Mouse (Mus musculus): ENCODE data around the gene Polrmt. TPM values are rescaled to one million over a fixed set of nuclear protein-coding genes. Genes with fewer than 3 reads are reported as not detected.

Gene Polrmt
- 53.4 and 66.9 TPM in 2 replicates for polyA plus RNA-seq (2012; rRNA removed; ENCODE audit: low replicate concordance)

DNA sequence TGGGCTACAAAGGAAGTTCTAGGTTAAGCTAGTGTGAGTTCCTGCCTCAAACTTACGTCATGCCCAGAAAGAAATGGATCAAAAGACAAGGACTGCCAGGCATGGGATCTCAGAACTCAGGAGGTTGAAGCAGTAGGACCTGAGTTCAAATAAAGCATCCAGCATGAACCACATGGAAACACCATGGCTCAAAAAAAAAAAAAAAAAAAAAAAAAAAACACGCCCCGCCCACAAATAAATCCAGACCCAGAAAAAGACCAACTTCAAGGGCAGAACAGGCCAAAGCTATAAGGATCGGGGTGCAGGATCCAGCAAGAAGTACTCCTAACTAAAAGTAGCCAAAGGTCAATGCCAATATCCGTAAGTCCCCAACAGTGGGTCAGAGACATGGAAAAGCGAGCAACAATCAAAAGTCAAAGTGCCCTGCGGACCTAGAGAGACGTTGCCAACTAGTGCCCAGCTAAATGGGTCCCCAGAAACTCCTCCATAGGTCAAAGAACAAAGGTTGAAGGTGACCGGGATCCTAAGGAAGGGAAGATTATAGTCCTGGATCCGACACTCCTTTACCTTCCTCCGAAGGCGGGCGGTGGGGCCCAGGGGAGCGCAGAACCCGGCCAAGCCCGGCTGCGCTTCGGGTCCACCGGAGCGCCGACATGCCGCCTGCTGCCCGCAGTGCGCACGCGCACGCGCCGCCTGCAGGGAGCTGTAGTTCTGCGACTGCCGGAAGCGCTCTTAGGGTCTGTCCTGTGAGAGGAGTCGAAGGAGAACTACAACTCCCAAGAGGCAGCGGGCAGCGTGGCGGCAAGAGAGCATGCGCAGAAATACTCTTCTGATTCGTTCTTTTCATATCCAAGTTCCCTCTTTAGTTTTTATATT is at the start of gene Polrmt:
Polrmt (minus strand) TSS at position 684 of the 876 bp plus-strand sequence.

DNA sequence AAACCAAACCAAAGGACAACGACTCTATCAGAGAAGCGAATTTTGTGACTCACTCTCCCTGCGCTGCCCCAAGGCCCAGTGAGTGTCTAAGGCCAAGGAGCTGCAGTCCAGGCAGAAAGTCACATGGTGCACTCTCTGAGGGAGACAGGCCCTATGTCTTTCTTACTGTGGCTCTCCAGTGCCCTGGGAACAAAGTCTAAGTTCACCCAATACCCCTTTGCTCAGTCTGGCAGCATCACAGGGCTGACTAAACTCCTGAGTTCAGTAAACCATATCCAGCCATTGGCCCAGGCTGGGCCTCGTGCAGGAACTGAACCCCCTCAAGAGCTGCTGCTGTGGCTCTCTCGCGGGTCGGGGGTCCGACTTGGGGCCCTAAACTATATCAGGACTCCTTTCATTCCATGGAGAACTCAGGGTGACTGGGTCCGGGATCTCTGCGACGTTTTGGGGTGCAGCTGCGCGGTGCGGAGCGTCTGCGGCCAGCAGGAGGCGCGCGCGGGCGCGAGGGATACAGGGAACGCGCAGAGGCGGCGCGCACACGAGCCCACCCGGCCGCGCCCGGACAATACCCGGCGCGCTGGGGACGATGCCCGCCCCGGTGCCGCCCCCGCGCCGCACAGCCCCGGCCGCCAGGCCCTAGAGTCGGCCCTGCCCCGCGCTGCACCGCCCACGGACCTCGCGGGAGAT is 46.8 kb upstream of the Polrmt start, which contains the start of gene Palm:
Palm (plus strand) TSS at position 522 of the 687 bp plus-strand sequence.

DNA sequence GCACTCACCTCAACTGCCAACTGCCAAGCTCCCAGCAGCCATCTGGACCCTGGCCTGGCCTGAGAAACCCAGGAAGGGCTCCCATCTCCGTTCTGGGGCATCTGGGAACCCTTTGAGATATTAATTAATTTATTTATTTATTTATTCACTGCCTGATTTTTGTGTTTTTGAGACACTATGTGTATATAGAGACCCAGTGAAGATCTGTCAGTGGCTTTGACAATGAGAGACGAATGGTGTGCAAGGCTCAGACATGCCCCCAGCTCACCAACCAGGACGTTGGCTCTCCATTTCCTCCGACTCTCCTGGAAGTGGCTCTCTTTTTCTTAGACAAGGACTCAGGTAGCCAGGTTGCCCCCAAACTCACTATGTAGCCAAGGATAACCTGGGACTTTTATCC is 44.5 kb upstream of the Polrmt start, which contains the start of gene Prss57:
Prss57 (minus strand) TSS at position 101 of the 400 bp plus-strand sequence.

DNA sequence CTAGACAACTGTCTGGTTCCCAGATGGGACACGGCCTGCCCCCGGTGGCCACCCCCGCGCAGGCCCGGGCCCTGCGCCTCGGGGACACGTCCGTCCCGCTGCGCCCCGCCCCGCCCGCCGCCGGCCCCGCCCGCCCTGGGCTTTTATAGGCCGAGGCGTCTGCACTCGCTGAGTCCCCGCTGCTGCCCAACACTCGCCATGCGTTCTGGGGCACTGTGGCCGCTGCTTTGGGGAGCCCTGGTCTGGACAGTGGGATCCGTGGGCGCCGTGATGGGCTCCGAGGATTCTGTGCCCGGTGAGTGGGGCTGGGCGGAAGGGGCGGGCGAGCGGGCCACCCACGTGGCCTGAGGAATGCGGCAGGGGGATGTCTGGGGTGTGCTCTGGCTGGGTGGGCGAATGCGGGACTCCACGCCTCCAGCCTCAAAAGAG is 30.7 kb upstream of the Polrmt start, which contains the start of gene Fstl3:
Fstl3 (plus strand) TSS at position 170 of the 429 bp plus-strand sequence.

DNA sequence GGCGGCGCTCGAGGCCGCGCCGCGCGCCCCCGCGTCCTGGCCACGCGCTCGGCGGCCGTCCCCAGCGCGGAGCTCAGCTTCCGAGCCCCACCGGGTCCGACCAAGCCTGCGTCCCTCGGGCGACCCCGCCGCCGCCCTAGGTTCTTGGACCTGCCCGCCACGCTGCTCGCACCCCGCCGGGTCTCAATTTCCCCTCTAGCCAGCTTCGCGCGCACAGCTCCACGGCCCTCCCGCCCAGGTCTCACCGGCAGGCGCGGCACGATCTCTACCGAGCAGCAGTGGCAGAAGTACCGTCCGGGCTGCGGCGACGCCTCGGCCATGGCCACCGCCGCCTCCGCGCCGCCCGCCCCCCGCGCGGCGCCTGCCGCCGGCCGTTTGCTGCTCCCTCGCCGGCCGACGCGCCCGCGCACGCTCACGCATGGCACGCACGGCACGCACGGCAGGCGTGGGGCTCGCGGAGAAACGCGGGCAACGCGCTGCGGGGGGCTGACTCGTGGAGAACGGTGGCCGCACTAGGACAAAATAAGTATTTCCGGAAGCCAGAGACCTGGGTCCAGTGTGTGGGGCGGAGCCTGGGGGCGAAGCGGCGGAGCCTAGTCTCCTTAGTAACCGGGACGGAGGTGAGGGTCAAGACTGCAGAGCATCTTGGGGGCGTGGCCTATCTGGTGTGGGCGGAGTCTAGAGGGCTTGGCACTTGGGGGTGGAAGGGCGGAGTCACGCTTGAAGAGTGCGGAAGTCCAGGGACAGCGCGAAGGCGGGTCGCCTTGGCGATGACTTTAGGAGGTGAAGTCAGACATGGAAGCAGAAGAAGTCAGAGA is 20.3 kb upstream of the Polrmt start, which contains the start of gene Rnf126:
Rnf126 (minus strand) TSS at position 445 of the 818 bp plus-strand sequence.

DNA sequence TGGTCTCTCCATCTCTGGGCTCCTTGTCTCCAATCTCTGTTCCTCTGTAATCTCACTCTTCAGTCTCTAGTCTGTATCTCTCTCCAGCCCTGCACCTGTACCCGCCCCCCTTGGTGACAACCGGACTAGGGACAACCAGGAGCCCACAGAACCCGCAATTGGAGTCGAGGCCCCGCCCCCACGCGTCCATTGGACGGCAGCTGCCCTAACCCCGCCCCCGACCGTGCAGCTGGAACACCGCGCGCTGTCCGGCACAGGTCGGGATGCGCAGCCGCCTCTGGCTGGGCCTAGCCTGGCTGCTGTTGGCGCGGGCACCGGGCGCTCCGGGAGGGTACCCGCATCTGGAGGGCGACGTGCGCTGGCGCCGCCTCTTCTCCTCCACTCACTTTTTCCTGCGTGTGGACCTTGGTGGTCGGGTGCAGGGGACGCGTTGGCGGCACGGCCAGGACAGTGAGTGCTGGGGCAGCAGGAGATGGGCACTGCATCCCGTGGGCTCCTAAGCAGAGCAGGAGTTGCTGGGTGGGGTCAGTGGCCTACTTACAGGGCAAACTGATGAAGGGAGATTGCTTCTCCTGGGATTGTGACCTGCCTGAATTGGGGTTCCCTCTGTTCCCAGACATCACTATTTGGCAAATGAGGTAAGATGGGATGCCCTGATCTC is 8.6 kb upstream of the Polrmt start, which contains the start of gene Fgf22:
Fgf22 (plus strand) TSS at position 221 of the 661 bp plus-strand sequence.

DNA sequence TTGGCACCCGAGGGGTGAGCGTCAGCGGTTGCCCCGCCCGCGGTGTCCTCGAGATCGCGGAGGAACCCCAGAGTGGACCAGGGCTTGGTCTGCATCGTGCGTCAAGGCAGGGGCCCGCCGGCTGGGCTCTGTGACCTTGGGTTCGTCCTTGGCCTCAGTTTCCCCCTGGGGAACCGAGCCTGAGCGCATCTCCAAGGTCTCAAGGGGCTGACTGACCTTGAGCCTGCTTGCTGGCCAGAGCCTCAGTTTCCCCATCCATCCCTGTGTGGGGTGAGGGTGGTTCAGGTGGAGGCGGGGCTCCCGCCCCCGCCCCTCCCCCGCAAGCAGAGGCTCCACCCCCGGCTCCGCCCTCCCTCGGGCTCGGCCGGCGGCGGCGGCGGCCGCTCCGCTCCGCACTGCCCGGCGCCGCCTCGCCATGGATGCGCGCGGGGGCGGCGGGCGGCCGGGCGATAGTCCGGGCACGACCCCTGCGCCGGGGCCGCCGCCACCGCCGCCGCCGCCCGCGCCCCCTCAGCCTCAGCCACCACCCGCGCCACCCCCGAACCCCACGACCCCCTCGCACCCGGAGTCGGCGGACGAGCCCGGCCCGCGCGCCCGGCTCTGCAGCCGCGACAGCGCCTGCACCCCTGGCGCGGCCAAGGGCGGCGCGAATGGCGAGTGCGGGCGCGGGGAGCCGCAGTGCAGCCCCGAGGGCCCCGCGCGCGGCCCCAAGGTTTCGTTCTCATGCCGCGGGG is 30.0 kb downstream of the Polrmt start, which contains the start of gene Hcn2:
Hcn2 (plus strand) TSS at position 381 of the 734 bp plus-strand sequence.

DNA sequence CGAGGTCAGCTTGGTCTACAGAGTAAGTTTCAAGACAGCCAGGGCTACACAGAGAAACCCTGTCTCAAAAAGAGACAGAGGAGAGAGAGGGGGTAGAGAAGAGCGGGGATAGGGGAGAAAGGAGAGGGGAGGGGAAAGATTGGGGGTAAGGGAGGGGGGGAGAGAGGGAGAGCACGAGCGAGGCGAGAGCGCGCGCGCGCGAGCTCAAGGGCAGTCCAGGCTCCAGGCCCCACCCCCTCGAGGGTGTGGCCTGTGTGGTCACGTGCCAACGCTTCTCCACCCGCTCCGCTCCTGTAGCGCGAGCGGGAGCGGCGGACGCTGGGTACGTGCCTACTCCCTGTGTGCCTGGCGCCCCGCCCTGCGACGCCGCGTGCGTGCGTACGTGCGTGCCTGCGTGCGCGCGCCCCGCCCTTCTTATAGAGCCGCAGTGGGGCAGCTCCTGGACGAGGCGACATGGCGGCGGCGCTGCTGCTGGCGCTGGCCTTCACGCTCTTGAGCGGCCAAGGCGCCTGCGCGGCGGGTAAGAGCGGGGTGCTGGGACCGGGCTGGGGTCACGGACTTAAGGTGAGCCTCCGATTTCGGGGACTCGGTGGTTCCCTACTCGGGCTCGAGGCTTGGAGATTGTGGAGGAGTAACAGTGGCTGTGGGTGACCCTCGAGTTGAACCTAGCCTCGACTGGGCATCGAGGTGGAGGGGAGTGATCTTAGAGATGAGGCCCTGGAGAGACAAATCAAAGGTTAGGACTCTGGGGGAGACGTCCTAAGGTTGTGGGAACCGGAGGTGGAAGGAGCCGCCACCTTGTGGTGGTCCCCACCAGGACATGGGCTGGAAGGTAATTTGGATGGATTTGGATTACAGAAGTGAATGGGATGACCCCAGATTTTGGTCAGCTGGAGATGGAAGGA is 42.1 kb downstream of the Polrmt start, which contains the start of gene Bsg:
Bsg (plus strand) TSS at position 427 of the 905 bp plus-strand sequence.

DNA sequence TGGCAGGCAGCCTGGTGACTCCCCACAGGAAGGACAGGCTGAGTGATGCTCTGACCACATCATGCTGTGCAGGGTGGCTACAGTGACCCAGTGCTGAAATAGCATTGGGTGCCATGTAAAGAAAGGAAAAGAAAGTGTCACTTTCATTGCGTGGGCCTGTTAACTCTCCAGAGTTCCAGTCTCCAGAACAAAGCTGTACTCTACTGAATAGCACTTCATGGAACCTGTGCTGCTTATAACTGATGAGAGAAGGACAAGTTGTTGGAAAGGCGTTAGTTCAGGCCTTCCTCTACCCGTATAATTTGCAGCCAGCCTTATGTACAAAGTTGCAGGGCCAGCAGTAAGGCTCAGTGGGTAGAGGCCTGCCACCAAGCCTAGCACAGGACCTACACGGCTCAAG is 57.7 kb downstream of the Polrmt start, which contains the start of gene Gzmm:
Gzmm (plus strand) TSS at position 301 of the 400 bp plus-strand sequence.

Other genes starting within 250 kb of the Polrmt start
- 24.3 and 42.8 TPM in 2 replicates for gene Plpp2, start 212.8 kb downstream of the Polrmt start, polyA plus RNA-seq (2012; rRNA removed; ENCODE audit: low replicate concordance)
- gene Mier2, start 191.4 kb downstream of the Polrmt start, polyA plus RNA-seq (2012; rRNA removed; ENCODE audit: low replicate concordance), result 50.2 and 106 TPM in 2 replicates
- gene Theg, start 159.2 kb downstream of the Polrmt start, polyA plus RNA-seq (2012; rRNA removed; ENCODE audit: low replicate concordance), result not detected in 2 replicates
- 0.11 and 0.67 TPM in 2 replicates for gene C2cd4c, start 132.6 kb downstream of the Polrmt start, polyA plus RNA-seq (2012; rRNA removed; ENCODE audit: low replicate concordance)
- gene Shc2, start 108.7 kb downstream of the Polrmt start, polyA plus RNA-seq (2012; rRNA removed; ENCODE audit: low replicate concordance), result 11.9 and 35.3 TPM in 2 replicates
- gene Odf3l2, start 100.8 kb downstream of the Polrmt start, polyA plus RNA-seq (2012; rRNA removed; ENCODE audit: low replicate concordance), result not detected in 2 replicates
- gene Madcam1, start 82.0 kb downstream of the Polrmt start, polyA plus RNA-seq (2012; rRNA removed; ENCODE audit: low replicate concordance), result 0.35 and 0.63 TPM in 2 replicates
- 53.3 and 65.9 TPM in 2 replicates for gene Tpgs1, start 77.2 kb downstream of the Polrmt start, polyA plus RNA-seq (2012; rRNA removed; ENCODE audit: low replicate concordance)
- gene Cdc34, start 64.4 kb downstream of the Polrmt start, polyA plus RNA-seq (2012; rRNA removed; ENCODE audit: low replicate concordance), result 199 and 244 TPM in 2 replicates
- gene Gzmm, start 57.6 kb downstream of the Polrmt start, polyA plus RNA-seq (2012; rRNA removed; ENCODE audit: low replicate concordance), result 0.96 and 1.0 TPM in 2 replicates
- 629 and 760 TPM in 2 replicates for gene Bsg, start 42.1 kb downstream of the Polrmt start, polyA plus RNA-seq (2012; rRNA removed; ENCODE audit: low replicate concordance)
- 2.0 and 3.2 TPM in 2 replicates for gene Hcn2, start 29.9 kb downstream of the Polrmt start, polyA plus RNA-seq (2012; rRNA removed; ENCODE audit: low replicate concordance)
- gene Fgf22, start 8.5 kb upstream of the Polrmt start, polyA plus RNA-seq (2012; rRNA removed; ENCODE audit: low replicate concordance), result 0.26 TPM in 1 of 2 replicates, not detected in the other
- gene Rnf126, start 20.4 kb upstream of the Polrmt start, polyA plus RNA-seq (2012; rRNA removed; ENCODE audit: low replicate concordance), result 70.2 and 152 TPM in 2 replicates
- 48.7 and 48.9 TPM in 2 replicates for gene Fstl3, start 30.7 kb upstream of the Polrmt start, polyA plus RNA-seq (2012; rRNA removed; ENCODE audit: low replicate concordance)
- gene Prss57, start 44.4 kb upstream of the Polrmt start, polyA plus RNA-seq (2012; rRNA removed; ENCODE audit: low replicate concordance), result 0.17 and 0.19 TPM in 2 replicates
- 79.5 and 127 TPM in 2 replicates for gene Palm, start 47.0 kb upstream of the Polrmt start, polyA plus RNA-seq (2012; rRNA removed; ENCODE audit: low replicate concordance)
- gene Misp, start 74.4 kb upstream of the Polrmt start, polyA plus RNA-seq (2012; rRNA removed; ENCODE audit: low replicate concordance), result 0.53 and 9.3 TPM in 2 replicates
- gene Ptbp1, start 107.8 kb upstream of the Polrmt start, polyA plus RNA-seq (2012; rRNA removed; ENCODE audit: low replicate concordance), result 143 and 437 TPM in 2 replicates
- gene Prtn3, start 127.9 kb upstream of the Polrmt start, polyA plus RNA-seq (2012; rRNA removed; ENCODE audit: low replicate concordance), result 9.6 and 15.2 TPM in 2 replicates
- 32.9 and 40.1 TPM in 2 replicates for gene Plppr3, start 128.1 kb upstream of the Polrmt start, polyA plus RNA-seq (2012; rRNA removed; ENCODE audit: low replicate concordance)
- 1.6 and 3.3 TPM in 2 replicates for gene Elane, start 139.7 kb upstream of the Polrmt start, polyA plus RNA-seq (2012; rRNA removed; ENCODE audit: low replicate concordance)
- gene Cfd, start 144.3 kb upstream of the Polrmt start, polyA plus RNA-seq (2012; rRNA removed; ENCODE audit: low replicate concordance), result 21,080 and 31,020 TPM in 2 replicates
- gene Med16, start 162.3 kb upstream of the Polrmt start, polyA plus RNA-seq (2012; rRNA removed; ENCODE audit: low replicate concordance), result 55.6 and 79.3 TPM in 2 replicates
- gene Gm26602, start 164.3 kb upstream of the Polrmt start, polyA plus RNA-seq (2012; rRNA removed; ENCODE audit: low replicate concordance), result not detected in 2 replicates
- 9.9 and 10.5 TPM in 2 replicates for gene Kiss1r, start 170.4 kb upstream of the Polrmt start, polyA plus RNA-seq (2012; rRNA removed; ENCODE audit: low replicate concordance)
- gene R3hdm4, start 174.6 kb upstream of the Polrmt start, polyA plus RNA-seq (2012; rRNA removed; ENCODE audit: low replicate concordance), result 145 and 176 TPM in 2 replicates
- 3.0 and 9.3 TPM in 2 replicates for gene Arid3a, start 180.5 kb upstream of the Polrmt start, polyA plus RNA-seq (2012; rRNA removed; ENCODE audit: low replicate concordance)
- 46.4 and 57.2 TPM in 2 replicates for gene Wdr18, start 213.6 kb upstream of the Polrmt start, polyA plus RNA-seq (2012; rRNA removed; ENCODE audit: low replicate concordance)
- 0.10 and 0.13 TPM in 2 replicates for gene Grin3b, start 224.1 kb upstream of the Polrmt start, polyA plus RNA-seq (2012; rRNA removed; ENCODE audit: low replicate concordance)
- gene Tmem259, start 237.7 kb upstream of the Polrmt start, polyA plus RNA-seq (2012; rRNA removed; ENCODE audit: low replicate concordance), result 273 and 278 TPM in 2 replicates
- 63.8 and 191 TPM in 2 replicates for gene Cnn2, start 242.0 kb upstream of the Polrmt start, polyA plus RNA-seq (2012; rRNA removed; ENCODE audit: low replicate concordance)
- gene Abca7, start 249.9 kb upstream of the Polrmt start, polyA plus RNA-seq (2012; rRNA removed; ENCODE audit: low replicate concordance), result 15.1 and 17.4 TPM in 2 replicates

All from subcutaneous adipose tissue, adult 2 months (tissue).